Mouse (Mus musculus) G1E (cell line): ENCODE measurements at regions not wholly inside any gene's neighbourhood (a gene's known extent, or its start where the extent isn't known, plus 50 kb on each side); places are given as distances from the start of the nearest gene placed in this dataset.

Experiments used
- ATAC-seq: 2 replicates; pipeline ENCODE4 v1.8.0; 2016; ENCODE audit warnings: mild to moderate bottlenecking; ENCODE audit not compliant: insufficient number of reproducible peaks, poor library complexity, low FRiP score, severe bottlenecking; ENCODE audit errors: extremely low read depth
- DNase-seq: peaks from one replicate; pipeline ENCODE4 v3.0.0; 2012; ENCODE audit warnings: low spot score
- H3K27me3 ChIP-seq: 2 replicates; pipeline ENCODE4 v1.6.1; 2012; ENCODE audit warnings: mild to moderate bottlenecking, low read length, inconsistent platforms; ENCODE audit not compliant: insufficient read depth
- H3K36me3 ChIP-seq: replicated peaks from 2 replicates; pipeline ENCODE3; 2012; ENCODE audit warnings: mild to moderate bottlenecking, inconsistent platforms
- H3K4me1 ChIP-seq: 2 replicates; pipeline ENCODE4 v1.6.1; 2012; ENCODE audit warnings: low read depth, low read length, inconsistent platforms, mixed read lengths; ENCODE audit not compliant: insufficient read depth
- H3K4me3 ChIP-seq: 2 replicates; pipeline ENCODE4 v1.5.1; 2012; ENCODE audit warnings: low read depth, mild to moderate bottlenecking, inconsistent platforms, low read length, moderate library complexity, mixed read lengths
- H3K9me3 ChIP-seq: replicated peaks from 2 replicates; pipeline ENCODE4 v1.6.1; 2012; ENCODE audit warnings: inconsistent platforms
- CTCF ChIP-seq: IDR thresholded peaks from 2 replicates; pipeline ENCODE4 v1.5.1; 2012; ENCODE audit warnings: low read depth, low read length, inconsistent platforms, mixed read lengths
- GATA1 ChIP-seq: IDR thresholded peaks from 2 replicates; pipeline ENCODE4 v1.6.1; 2012; ENCODE audit warnings: borderline replicate concordance, low read length, inconsistent platforms, mixed read lengths
- GATA2 ChIP-seq: IDR thresholded peaks from 2 replicates; pipeline ENCODE4 v1.6.1; 2012; ENCODE audit warnings: low read depth, low read length, inconsistent platforms, borderline replicate concordance
- POLR2AphosphoS5 ChIP-seq: IDR thresholded peaks from 2 replicates; pipeline ENCODE4 v1.6.1; 2012; ENCODE audit warnings: low read depth, low read length, inconsistent platforms; ENCODE audit not compliant: insufficient replicate concordance
- TAL1 ChIP-seq: conservative IDR thresholded peaks from 2 replicates; pipeline ENCODE4 v1.6.1; 2012; ENCODE audit warnings: low read depth, low read length, inconsistent platforms, mixed read lengths

- ATAC-seq, result no peak
- Histone ChIP-seq H3K4me3 (no peak overlapping the region), H3K27me3 (no peaks in the 10 kb centered on the region), H3K4me1 (no peaks in the 10 kb centered on the region), H3K36me3 (no peaks in the 10 kb centered on the region), H3K9me3 (peaks cover 43% of the 10 kb centered on the region)
- DNase-seq, result no peak
- TF ChIP-seq POLR2AphosphoS5 (no peak), GATA2 (no peak), TAL1 (no peak), GATA1 (no peak), CTCF (no peak)
Measured at GRCm38 (mm10) chr3:131000252-131000651, 110.0 kb upstream of the Lef1 start.

GRCm38 (mm10) chr3:130999818-131000217, 110.5 kb upstream of the Lef1 start:
- Histone ChIP-seq H3K9me3 (peaks cover 43% of the 10 kb centered on the region), H3K27me3 (no peaks in the 10 kb centered on the region), H3K4me3 (no peak overlapping the region), H3K4me1 (no peaks in the 10 kb centered on the region), H3K36me3 (no peaks in the 10 kb centered on the region)
- ATAC-seq, result no peak
- TF ChIP-seq GATA2 (no peak), TAL1 (no peak), CTCF (no peak), POLR2AphosphoS5 (no peak), GATA1 (no peak)
- DNase-seq, result no peak

GRCm38 (mm10) chr3:130998433-130998832, 111.8 kb upstream of the Lef1 start:
- no peak for DNase-seq
- peaks cover 38% of the 10 kb centered on the region for H3K9me3 ChIP-seq

GRCm38 (mm10) chr3:130996786-130997185, 113.5 kb upstream of the Lef1 start:
- no peak for ATAC-seq
- no peak for DNase-seq

More at GRCm38 (mm10) chr3:130998433-130998832, 111.8 kb upstream of the Lef1 start:
- Histone ChIP-seq H3K27me3 (no peaks in the 10 kb centered on the region), H3K4me1 (no peaks in the 10 kb centered on the region), H3K4me3 (no peak overlapping the region), H3K36me3 (no peaks in the 10 kb centered on the region)
- ATAC-seq, result no peak
- TF ChIP-seq TAL1 (no peak), POLR2AphosphoS5 (no peak), GATA2 (no peak), GATA1 (no peak)

GRCm38 (mm10) chr3:130991971-130992370, 118.3 kb upstream of the Lef1 start:
- ATAC-seq (no peak), DNase-seq (no peak)
- H3K4me1 ChIP-seq, result no peaks in the 10 kb centered on the region
- no peak overlapping the region for H3K4me3 ChIP-seq
- no peak for TF ChIP-seq POLR2AphosphoS5
- TF ChIP-seq GATA2, result no peak
- no peak for TF ChIP-seq GATA1
- no peak for TF ChIP-seq CTCF
- TF ChIP-seq TAL1, result no peak
- H3K27me3 ChIP-seq, result no peaks in the 10 kb centered on the region
- peaks cover 43% of the 10 kb centered on the region for H3K9me3 ChIP-seq
- H3K36me3 ChIP-seq, result no peaks in the 10 kb centered on the region

More at GRCm38 (mm10) chr3:130996786-130997185, 113.5 kb upstream of the Lef1 start:
- Histone ChIP-seq H3K4me1 (no peaks in the 10 kb centered on the region), H3K27me3 (no peaks in the 10 kb centered on the region), H3K9me3 (peaks cover 37% of the 10 kb centered on the region), H3K4me3 (no peak overlapping the region), H3K36me3 (no peaks in the 10 kb centered on the region)
- TF ChIP-seq POLR2AphosphoS5 (no peak), TAL1 (no peak), GATA2 (no peak), CTCF (no peak), GATA1 (no peak)

GRCm38 (mm10) chr3:130986708-130987107, 123.6 kb upstream of the Lef1 start:
- no peak for TF ChIP-seq GATA2
- no peaks in the 10 kb centered on the region for H3K4me1 ChIP-seq
- peaks cover 59% of the 10 kb centered on the region for H3K9me3 ChIP-seq
- DNase-seq (no peak), ATAC-seq (no peak)
- H3K4me3 ChIP-seq, result no peak overlapping the region
- no peaks in the 10 kb centered on the region for H3K36me3 ChIP-seq
- no peaks in the 10 kb centered on the region for H3K27me3 ChIP-seq

- H3K36me3 ChIP-seq, result no peaks in the 10 kb centered on the region
- ATAC-seq (no peak), DNase-seq (no peak)
- peaks cover 61% of the 10 kb centered on the region for H3K9me3 ChIP-seq
- TF ChIP-seq GATA2, result no peak
- TF ChIP-seq CTCF, result no peak
- no peak for TF ChIP-seq POLR2AphosphoS5
- TF ChIP-seq TAL1, result no peak
- TF ChIP-seq GATA1, result no peak
- no peaks in the 10 kb centered on the region for H3K4me1 ChIP-seq
- H3K4me3 ChIP-seq, result no peak overlapping the region
- H3K27me3 ChIP-seq, result no peaks in the 10 kb centered on the region
Measured at GRCm38 (mm10) chr3:130986101-130986500, 124.2 kb upstream of the Lef1 start.
